Mouse (Mus musculus): ENCODE measurements around the gene Cdh13.

Gene Cdh13

GRCm38 (mm10) chr8:118380058-118380457 is 96.5 kb downstream of the Cdh13 start:
- DNase-seq (ENCODE audit: low spot score in 2 of 2), result no peak

GRCm38 (mm10) chr8:118380782-118381181 is 97.2 kb downstream of the Cdh13 start:
- DNase-seq (ENCODE audit: low spot score in 2 of 2), result no peak

GRCm38 (mm10) chr8:118381641-118382040 is 98.1 kb downstream of the Cdh13 start:
- DNase-seq (ENCODE audit: low spot score in 2 of 2), result no peak

GRCm38 (mm10) chr8:118384314-118384713 is 100.8 kb downstream of the Cdh13 start:
- no peak for DNase-seq (ENCODE audit: low spot score in 2 of 2)

- no peak for DNase-seq (ENCODE audit: low spot score in 2 of 2)
These were observed 105.9 kb downstream of the Cdh13 start for GRCm38 (mm10) chr8:118389456-118389855.

- DNase-seq (ENCODE audit: low spot score in 2 of 2), result no peak
These were observed 110.5 kb downstream of the Cdh13 start for GRCm38 (mm10) chr8:118393909-118394650.

- no peak for DNase-seq (ENCODE audit: low spot score in 2 of 2)
These were observed 111.6 kb downstream of the Cdh13 start for GRCm38 (mm10) chr8:118395178-118395577.

GRCm38 (mm10) chr8:118404836-118405235 is 121.3 kb downstream of the Cdh13 start:
- DNase-seq (ENCODE audit: low spot score in 2 of 2), result no peak

GRCm38 (mm10) chr8:118407322-118407721 is 123.8 kb downstream of the Cdh13 start:
- DNase-seq (ENCODE audit: low spot score in 2 of 2), result no peak

- DNase-seq (ENCODE audit: low spot score in 2 of 2), result no peak
These were observed 125.9 kb downstream of the Cdh13 start for GRCm38 (mm10) chr8:118409396-118409795.

GRCm38 (mm10) chr8:118410341-118410970 is 126.9 kb downstream of the Cdh13 start:
- no peak for DNase-seq (ENCODE audit: low spot score in 2 of 2)

- no peak for DNase-seq (ENCODE audit: low spot score in 2 of 2)
These were observed 132.1 kb downstream of the Cdh13 start for GRCm38 (mm10) chr8:118415672-118416071.

GRCm38 (mm10) chr8:118416811-118417355 is 133.3 kb downstream of the Cdh13 start:
- DNase-seq (ENCODE audit: low spot score in 2 of 2), result no peak

GRCm38 (mm10) chr8:118422624-118423023 is 139.1 kb downstream of the Cdh13 start:
- no peak for DNase-seq (ENCODE audit: low spot score in 2 of 2)

- DNase-seq (ENCODE audit: low spot score in 2 of 2), result no peak
These were observed 145.4 kb downstream of the Cdh13 start for GRCm38 (mm10) chr8:118428941-118429340.

GRCm38 (mm10) chr8:118431731-118432440 is 148.4 kb downstream of the Cdh13 start:
- no peak for DNase-seq (ENCODE audit: low spot score in 2 of 2)

- no peak for DNase-seq (ENCODE audit: low spot score in 2 of 2)
These were observed 150.1 kb downstream of the Cdh13 start for GRCm38 (mm10) chr8:118433553-118434180.

- no peak for DNase-seq (ENCODE audit: low spot score in 2 of 2)
These were observed 153.2 kb downstream of the Cdh13 start for GRCm38 (mm10) chr8:118436751-118437150.

GRCm38 (mm10) chr8:118437152-118437551 is 153.6 kb downstream of the Cdh13 start:
- DNase-seq (ENCODE audit: low spot score in 2 of 2), result no peak

- no peak for DNase-seq (ENCODE audit: low spot score in 2 of 2)
These were observed 154.3 kb downstream of the Cdh13 start for GRCm38 (mm10) chr8:118437874-118438273.

GRCm38 (mm10) chr8:118439857-118440256 is 156.3 kb downstream of the Cdh13 start:
- DNase-seq (ENCODE audit: low spot score in 2 of 2), result no peak

- DNase-seq (ENCODE audit: low spot score in 2 of 2), result no peak
These were observed 159.8 kb downstream of the Cdh13 start for GRCm38 (mm10) chr8:118443361-118443760.

Measured in frontal cortex, postnatal 14 days (tissue).